Mouse (Mus musculus): ENCODE measurements around the gene Gnas. TPM values are rescaled to one million over a fixed set of nuclear protein-coding genes. Genes with fewer than 3 reads are reported as not detected.

Gnas gene
- polyA plus RNA-seq, 1 experiment from 2014 or later, result 1,406 TPM

GRCm38 (mm10) chr2:174285921-174286470 lies 1.9 kb downstream of the Gnas start:
- Histone ChIP-seq H3K4me1 (ENCODE audit: control insufficient read depth, insufficient read depth, low read length) (no peaks in the 10 kb centered on the region), H3K4me2 (ENCODE audit: low read depth, severe bottlenecking) (peak overlapping the region; percentile 47; the same call in 1 of the 2 replicates), H3K9me3 (ENCODE audit: control insufficient read depth, low read length) (peaks cover 12% of the 10 kb centered on the region), H3K27me3 (ENCODE audit: control insufficient read depth, insufficient read depth, low read length) (peaks cover 37% of the 10 kb centered on the region), H3K9ac (ENCODE audit: low read length) (no peak overlapping the region), H3K4me3 (ENCODE audit: low read depth, low read length) (no peak overlapping the region), H3K36me3 (ENCODE audit: control insufficient read depth, insufficient read depth, low read length) (peaks cover 39% of the 10 kb centered on the region), H3K27ac (replicated peaks; ENCODE audit: low read depth, low read length) (no peak overlapping the region)
- no peak for ATAC-seq (ENCODE audit: insufficient number of reproducible peaks, low FRiP score, low TSS enrichment, low read depth)
- 37% methylated on average over 34 of the region's 34 CpGs for WGBS
- no peak for DNase-seq (ENCODE audit: low spot score)

- 32% methylated on average over 7 of the region's 7 CpGs for WGBS
- Histone ChIP-seq H3K9ac (ENCODE audit: low read length) (no peak overlapping the region), H3K27ac (replicated peaks; ENCODE audit: low read depth, low read length) (no peak overlapping the region), H3K27me3 (ENCODE audit: control insufficient read depth, insufficient read depth, low read length) (peaks cover 37% of the 10 kb centered on the region), H3K9me3 (ENCODE audit: control insufficient read depth, low read length) (peaks cover 12% of the 10 kb centered on the region), H3K4me2 (ENCODE audit: low read depth, severe bottlenecking) (no peak overlapping the region), H3K4me3 (ENCODE audit: low read depth, low read length) (no peak overlapping the region), H3K4me1 (ENCODE audit: control insufficient read depth, insufficient read depth, low read length) (peaks cover 15% of the 10 kb centered on the region), H3K36me3 (ENCODE audit: control insufficient read depth, insufficient read depth, low read length) (peaks cover 39% of the 10 kb centered on the region)
- DNase-seq (ENCODE audit: low spot score), result no peak
- no peak for ATAC-seq (ENCODE audit: insufficient number of reproducible peaks, low FRiP score, low TSS enrichment, low read depth)
Measured at GRCm38 (mm10) chr2:174287921-174288320, 3.8 kb downstream of the Gnas start.

- ATAC-seq (ENCODE audit: insufficient number of reproducible peaks, low FRiP score, low TSS enrichment, low read depth) (no peak), DNase-seq (ENCODE audit: low spot score) (no peak)
- peaks cover 38% of the 10 kb centered on the region for H3K36me3 ChIP-seq (ENCODE audit: control insufficient read depth, insufficient read depth, low read length)
- H3K9me3 ChIP-seq (ENCODE audit: control insufficient read depth, low read length), result peaks cover 12% of the 10 kb centered on the region
- H3K4me2 ChIP-seq (ENCODE audit: low read depth, severe bottlenecking), result no peak overlapping the region
- 50% methylated on average over 12 of the region's 12 CpGs for WGBS
- H3K4me1 ChIP-seq (ENCODE audit: control insufficient read depth, insufficient read depth, low read length), result peaks cover 15% of the 10 kb centered on the region
- H3K27me3 ChIP-seq (ENCODE audit: control insufficient read depth, insufficient read depth, low read length), result peaks cover 37% of the 10 kb centered on the region
- H3K9ac ChIP-seq (ENCODE audit: low read length), result no peak overlapping the region
- H3K4me3 ChIP-seq (ENCODE audit: low read depth, low read length), result no peak overlapping the region
- no peak overlapping the region for H3K27ac ChIP-seq (replicated peaks; ENCODE audit: low read depth, low read length)
Measured at GRCm38 (mm10) chr2:174288673-174289430, 4.7 kb downstream of the Gnas start.

GRCm38 (mm10) chr2:174291029-174291661 lies 7.0 kb downstream of the Gnas start:
- 0 out of 2 replicates have a peak overlapping the region, but pooled peaks have one; percentile 5 for H3K4me3 ChIP-seq (ENCODE audit: low read depth, low read length)
- H3K4me2 ChIP-seq (ENCODE audit: low read depth, severe bottlenecking), result peak overlapping the region; percentile 40; the same call in 1 of the 2 replicates
- DNase-seq (ENCODE audit: low spot score), result no peak
- peaks cover under 1% of the 10 kb centered on the region; the same call in 1 of the 2 replicates for H3K9me3 ChIP-seq (ENCODE audit: control insufficient read depth, low read length)
- H3K27me3 ChIP-seq (ENCODE audit: control insufficient read depth, insufficient read depth, low read length), result peaks cover 16% of the 10 kb centered on the region
- no peak overlapping the region for H3K27ac ChIP-seq (replicated peaks; ENCODE audit: low read depth, low read length)
- 67% methylated on average over 8 of the region's 8 CpGs for whole genome bisulfite sequencing
- peaks cover 15% of the 10 kb centered on the region for H3K4me1 ChIP-seq (ENCODE audit: control insufficient read depth, insufficient read depth, low read length)
- H3K36me3 ChIP-seq (ENCODE audit: control insufficient read depth, insufficient read depth, low read length), result peaks cover 16% of the 10 kb centered on the region
- no peak overlapping the region for H3K9ac ChIP-seq (ENCODE audit: low read length)
- ATAC-seq (ENCODE audit: insufficient number of reproducible peaks, low FRiP score, low TSS enrichment, low read depth), result no peak

- Histone ChIP-seq H3K4me1 (ENCODE audit: control insufficient read depth, insufficient read depth, low read length) (peaks cover 15% of the 10 kb centered on the region), H3K9ac (ENCODE audit: low read length) (no peak overlapping the region), H3K36me3 (ENCODE audit: control insufficient read depth, insufficient read depth, low read length) (peaks cover 10% of the 10 kb centered on the region), H3K9me3 (ENCODE audit: control insufficient read depth, low read length) (peaks cover 3% of the 10 kb centered on the region; the same call in 1 of the 2 replicates), H3K4me2 (ENCODE audit: low read depth, severe bottlenecking) (peak overlapping the region; percentile 40), H3K4me3 (ENCODE audit: low read depth, low read length) (0 out of 2 replicates have a peak overlapping the region, but pooled peaks have one; percentile 5), H3K27ac (replicated peaks; ENCODE audit: low read depth, low read length) (no peak overlapping the region), H3K27me3 (ENCODE audit: control insufficient read depth, insufficient read depth, low read length) (peaks cover 11% of the 10 kb centered on the region)
- no peak for DNase-seq (ENCODE audit: low spot score)
- WGBS, result 29% methylated on average over 2 of the region's 2 CpGs
- no peak for ATAC-seq (ENCODE audit: insufficient number of reproducible peaks, low FRiP score, low TSS enrichment, low read depth)
Measured at GRCm38 (mm10) chr2:174291662-174292030, 7.5 kb downstream of the Gnas start.

- Histone ChIP-seq H3K4me1 (ENCODE audit: control insufficient read depth, insufficient read depth, low read length) (peaks cover 21% of the 10 kb centered on the region), H3K36me3 (ENCODE audit: control insufficient read depth, insufficient read depth, low read length) (peaks cover 2% of the 10 kb centered on the region; the same call in 1 of the 2 replicates), H3K27ac (replicated peaks; ENCODE audit: low read depth, low read length) (no peak overlapping the region), H3K9ac (ENCODE audit: low read length) (peak overlapping the region; percentile 74), H3K9me3 (ENCODE audit: control insufficient read depth, low read length) (peaks cover 27% of the 10 kb centered on the region), H3K4me3 (ENCODE audit: low read depth, low read length) (peak overlapping the region; percentile 48), H3K27me3 (ENCODE audit: control insufficient read depth, insufficient read depth, low read length) (peaks cover 20% of the 10 kb centered on the region), H3K4me2 (ENCODE audit: low read depth, severe bottlenecking) (peak overlapping the region; percentile 25)
- ATAC-seq (ENCODE audit: insufficient number of reproducible peaks, low FRiP score, low TSS enrichment, low read depth) (no peak), DNase-seq (ENCODE audit: low spot score) (peak; percentile 66)
- 51% methylated on average over 8 of the region's 8 CpGs for WGBS
Measured at GRCm38 (mm10) chr2:174294457-174294856, 10.3 kb downstream of the Gnas start.

GRCm38 (mm10) chr2:174295175-174295899 lies 11.2 kb downstream of the Gnas start:
- WGBS, result 49% methylated on average over 36 of the region's 36 CpGs
- DNase-seq (ENCODE audit: low spot score), result peak; percentile 95

More at GRCm38 (mm10) chr2:174295175-174295899, 11.2 kb downstream of the Gnas start:
- Histone ChIP-seq H3K27me3 (ENCODE audit: control insufficient read depth, insufficient read depth, low read length) (peaks cover 22% of the 10 kb centered on the region), H3K4me2 (ENCODE audit: low read depth, severe bottlenecking) (peak overlapping the region; percentile 51), H3K36me3 (ENCODE audit: control insufficient read depth, insufficient read depth, low read length) (peaks cover under 1% of the 10 kb centered on the region; the same call in 1 of the 2 replicates), H3K4me1 (ENCODE audit: control insufficient read depth, insufficient read depth, low read length) (peaks cover 24% of the 10 kb centered on the region), H3K27ac (replicated peaks; ENCODE audit: low read depth, low read length) (no peak overlapping the region), H3K9me3 (ENCODE audit: control insufficient read depth, low read length) (peaks cover 31% of the 10 kb centered on the region), H3K4me3 (ENCODE audit: low read depth, low read length) (peak overlapping the region; percentile 48), H3K9ac (ENCODE audit: low read length) (peak overlapping the region; percentile 74)
- ATAC-seq (ENCODE audit: insufficient number of reproducible peaks, low FRiP score, low TSS enrichment, low read depth), result peak; percentile 88
